Mouse (Mus musculus) left cerebral cortex, adult 2 months (tissue): ENCODE measurements at regions not wholly inside any gene's neighbourhood (a gene's known extent, or its start where the extent isn't known, plus 50 kb on each side); places are given as distances from the start of the nearest gene placed in this dataset.
A peak's percentile ranks its signal among the peaks of the same experiment; 100 is the strongest.

Experiments used
- DNase-seq, 2 experiments: peaks; one replicate each; pipeline ENCODE4 v3.0.0; 2021 to 2022; ENCODE audit warnings: low spot score in 2 of 2, mixed read lengths in 1 of 2; ENCODE audit errors: extremely low spot score in 1 of 2
- H3K27ac ChIP-seq: fragments of 200-600 bp; 2 replicates; pipeline ENCODE4 v1.8.1; 2022
- H3K4me3 ChIP-seq: fragments of 200-600 bp; 2 replicates; pipeline ENCODE4 v1.8.1; 2022
- CTCF ChIP-seq: fragments of 200-600 bp; IDR thresholded peaks from 2 replicates; pipeline ENCODE4 v1.8.1; 2022; ENCODE audit warnings: antibody characterized with exemption, mild to moderate bottlenecking, moderate library complexity
- intact Hi-C: fragments of 180-260 bp; cut with DNase I; formaldehyde crosslinking; loops from one replicate; pipeline ENCODE4 v1.15.1; 2025

DNA sequence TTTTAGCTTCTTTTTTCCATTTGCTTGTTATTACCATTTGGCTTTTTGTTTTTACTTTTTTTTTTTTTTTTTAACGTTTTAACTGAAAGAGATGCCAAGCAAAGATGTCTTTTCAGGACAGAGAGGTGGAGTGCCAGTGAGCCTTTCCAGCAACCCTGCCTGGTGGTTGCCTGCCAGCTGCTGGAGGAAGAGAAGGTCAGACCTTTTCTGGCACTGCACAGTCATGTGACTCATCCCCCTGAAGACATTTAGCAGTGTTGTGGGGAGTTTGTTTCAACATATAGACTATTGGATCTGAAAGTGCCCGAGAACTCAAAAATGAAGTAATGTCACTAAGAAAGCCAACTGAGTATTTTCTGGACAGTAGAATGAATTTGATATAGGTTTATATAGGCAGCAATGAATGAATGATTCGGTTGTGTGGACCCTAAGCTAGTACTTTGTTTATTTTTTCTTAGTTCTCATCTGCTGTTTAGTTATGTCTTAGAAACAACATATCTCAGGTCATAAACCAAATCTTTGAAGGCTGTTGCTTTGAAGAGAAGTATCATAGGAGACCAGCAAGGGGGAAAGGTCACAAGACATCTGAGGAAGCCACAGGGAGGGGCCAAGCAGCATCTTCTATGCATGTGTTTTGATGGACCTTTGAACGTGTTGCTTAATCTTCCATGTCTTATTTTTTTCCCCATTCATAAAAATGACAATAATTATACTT lies 604.2 kb downstream of the Ptprc start:
- H3K27ac ChIP-seq: no peak overlapping the region
- H3K4me3 ChIP-seq: no peak overlapping the region
- no peak for TF ChIP-seq CTCF
- no peak for DNase-seq
- intact Hi-C loops: no loop called here

DNA sequence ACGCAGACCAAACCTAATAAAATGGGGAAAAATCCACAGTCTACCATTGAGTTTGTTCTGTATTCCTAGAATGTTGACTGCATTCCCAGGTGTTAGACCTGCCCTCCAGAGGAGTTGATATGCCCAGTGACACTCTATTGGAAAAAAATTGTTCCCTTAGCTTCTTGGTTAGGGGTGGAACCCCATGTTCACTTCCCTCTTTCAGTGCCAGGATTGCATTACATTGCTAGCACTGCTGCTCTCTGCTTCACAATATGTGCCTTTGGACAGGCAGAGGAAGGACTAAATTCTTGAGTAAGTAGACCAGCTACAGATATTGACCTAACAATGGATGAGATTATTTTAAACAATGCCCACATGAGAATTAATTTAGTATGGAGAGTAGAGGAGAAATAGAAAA lies 607.3 kb upstream of the Nr5a2 start:
- no peak for TF ChIP-seq CTCF
- no peak for DNase-seq
- Histone ChIP-seq H3K4me3 (no peak overlapping the region), H3K27ac (no peak overlapping the region)
- intact Hi-C loops: no loop called here

DNA sequence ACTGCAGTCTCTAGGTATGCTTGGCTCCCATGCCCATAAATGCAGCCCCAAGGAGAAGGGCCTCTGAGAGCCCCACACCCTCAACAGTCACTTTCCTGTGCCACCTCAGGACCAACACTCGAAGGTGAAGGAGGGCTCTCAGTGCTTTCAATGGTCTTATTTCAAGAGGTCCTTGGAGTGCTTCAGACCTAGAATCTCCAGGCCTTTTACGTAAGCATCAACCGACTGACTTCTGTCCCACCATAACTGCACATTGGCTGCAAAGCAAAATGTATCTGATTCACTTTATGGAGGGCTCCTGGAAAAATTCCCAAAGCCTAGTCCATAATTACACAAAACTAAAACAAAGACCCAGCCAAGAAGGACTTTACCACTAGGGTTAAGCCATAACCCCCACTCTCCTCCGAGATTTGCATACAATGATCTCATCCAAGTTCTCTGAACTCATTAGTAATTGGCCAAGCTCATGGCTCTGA lies 605.4 kb upstream of the Nr5a2 start:
- no peak for TF ChIP-seq CTCF
- intact Hi-C loops: no loop called here
- no peak for DNase-seq
- Histone ChIP-seq H3K27ac (no peak overlapping the region), H3K4me3 (no peak overlapping the region)

DNA sequence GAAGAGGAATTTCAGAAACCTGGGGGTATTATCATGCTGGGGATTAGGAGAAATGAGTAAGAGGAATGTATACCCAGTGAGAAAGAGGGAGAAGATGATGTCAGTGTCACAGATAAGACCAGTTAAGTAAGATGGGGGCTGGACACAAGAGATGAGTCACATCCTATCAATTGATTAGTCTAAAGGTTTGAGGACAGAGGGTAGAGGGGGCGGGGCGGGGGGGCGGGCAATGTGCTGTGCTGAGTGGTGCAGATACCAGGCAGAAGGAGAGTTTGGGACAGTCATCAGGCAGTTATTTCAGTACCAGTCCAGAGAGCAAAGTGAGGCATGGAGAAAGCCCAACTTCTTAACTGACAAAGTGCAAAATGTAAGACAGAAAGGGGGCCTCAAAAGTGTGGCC lies 601.4 kb upstream of the Nr5a2 start:
- intact Hi-C loops: no loop called here
- DNase-seq: no peak

DNA sequence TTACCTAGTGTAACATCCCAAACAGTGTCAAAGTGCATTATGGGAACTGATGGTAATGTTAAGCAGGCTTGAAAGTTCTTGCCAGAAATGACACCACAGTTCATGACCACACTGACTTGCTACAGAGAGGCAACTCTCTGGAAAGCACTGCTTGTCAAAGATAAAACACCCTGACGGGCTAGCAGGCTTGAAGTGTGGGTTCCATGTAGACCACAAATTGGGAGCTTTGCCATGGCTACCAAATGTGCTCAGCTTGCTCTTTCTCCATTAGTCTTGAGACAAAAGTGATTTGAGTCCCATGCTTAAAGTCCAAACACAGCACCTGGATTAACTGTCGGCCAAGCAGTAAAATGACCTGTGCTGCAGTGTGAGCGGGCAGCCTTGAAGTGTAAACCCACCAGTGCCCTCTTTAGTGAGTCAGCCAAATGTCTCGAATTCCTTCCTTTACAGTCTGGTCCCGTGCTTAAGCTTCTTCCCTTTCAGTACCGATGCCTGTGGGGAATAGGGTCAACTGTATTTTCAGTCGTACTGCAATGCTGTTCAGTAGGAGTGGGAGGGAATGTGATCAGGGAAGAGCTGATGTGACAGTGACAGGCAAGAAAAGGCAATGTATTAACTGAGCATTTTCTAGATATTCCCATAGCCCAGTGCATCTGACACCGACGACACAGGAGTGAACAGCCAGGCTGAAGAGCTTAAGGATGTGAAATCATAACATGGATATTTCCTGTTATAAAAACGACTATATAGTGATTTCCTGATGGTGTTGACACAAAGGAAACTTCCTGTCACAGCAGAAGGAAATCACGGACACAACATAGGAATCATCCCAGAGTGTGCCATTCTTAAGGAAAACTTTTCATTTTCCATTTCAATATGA lies 600.4 kb upstream of the Nr5a2 start:
- DNase-seq: no peak
- H3K4me3 ChIP-seq: no peak overlapping the region
- intact Hi-C loops: no loop called here
- no peak for TF ChIP-seq CTCF
- H3K27ac ChIP-seq: no peak overlapping the region

More for the DNA sequence above, 601.4 kb upstream of the Nr5a2 start:
- no peak for TF ChIP-seq CTCF
- Histone ChIP-seq H3K27ac (no peak overlapping the region), H3K4me3 (no peak overlapping the region)

DNA sequence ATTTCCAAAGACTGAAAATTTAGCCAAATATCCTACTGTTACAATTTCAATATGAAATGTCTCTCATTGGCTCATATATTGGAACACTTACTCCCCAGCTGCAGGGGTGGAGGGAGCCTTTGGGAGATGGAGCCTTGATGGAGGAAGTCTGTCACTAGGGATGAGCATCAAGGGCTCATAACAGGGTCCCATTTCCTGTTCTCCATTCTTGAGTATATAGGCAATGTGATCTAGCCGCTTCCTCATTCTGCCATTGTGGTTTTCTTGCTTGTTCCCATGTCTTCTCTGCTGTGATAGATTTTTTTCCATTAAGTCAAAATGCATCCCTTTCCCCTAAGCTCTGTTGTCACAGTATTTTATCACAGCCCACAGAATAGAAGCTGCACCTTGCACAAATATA lies 589.4 kb upstream of the Nr5a2 start:
- no peak for TF ChIP-seq CTCF
- intact Hi-C loops: loop anchor here (10.0 kb wide), 1 partner anchor 215 kb away; no protein-coding TSS in a partner anchor
- DNase-seq: no peak

DNA sequence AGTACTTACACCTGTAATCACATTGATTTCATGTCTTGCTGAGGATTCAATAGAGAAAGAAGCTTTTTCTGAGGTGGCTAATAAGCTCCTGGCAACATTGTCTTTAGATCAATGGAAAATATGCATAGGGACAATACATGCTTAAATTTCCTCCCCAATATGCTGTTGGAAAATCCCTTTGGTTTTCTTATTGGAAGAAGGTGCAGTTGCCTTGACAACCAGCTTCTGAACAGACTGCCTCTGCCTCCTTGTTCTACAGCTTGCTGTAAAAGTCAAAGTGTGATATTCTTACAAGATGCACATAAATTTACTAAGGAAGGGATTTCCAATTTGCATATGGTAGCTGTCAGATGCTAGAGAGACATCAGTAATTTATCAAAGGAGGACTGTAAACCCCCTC lies 585.4 kb upstream of the Nr5a2 start:
- intact Hi-C loops: loop anchor here (10.0 kb wide), 1 partner anchor 211 kb away; no protein-coding TSS in a partner anchor
- H3K4me3 ChIP-seq: no peak overlapping the region
- DNase-seq: no peak
- TF ChIP-seq CTCF: no peak
- H3K27ac ChIP-seq: peak overlapping the region; percentile 28

More for the DNA sequence above, 589.4 kb upstream of the Nr5a2 start:
- Histone ChIP-seq H3K27ac (no peak overlapping the region), H3K4me3 (no peak overlapping the region)

DNA sequence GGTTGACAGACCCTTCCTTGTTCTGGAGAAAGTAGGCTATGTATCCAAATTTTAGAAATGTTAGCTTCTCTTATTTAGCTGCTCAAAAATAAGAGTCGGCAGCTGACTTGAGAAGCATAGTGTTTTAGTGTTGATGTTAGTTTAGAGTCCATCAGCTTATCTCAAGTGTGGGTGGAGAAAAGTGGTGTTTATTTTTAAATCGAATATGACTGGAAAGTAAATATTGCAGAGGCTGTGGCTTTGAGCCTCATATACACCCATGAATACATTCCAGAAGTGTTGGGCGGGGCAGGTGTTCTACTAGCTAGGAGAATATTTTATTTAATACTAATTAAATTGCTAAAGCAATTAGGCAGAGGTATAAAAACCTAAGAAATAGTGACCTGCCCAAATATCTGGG lies 583.6 kb upstream of the Nr5a2 start:
- intact Hi-C loops: loop anchor here (10.0 kb wide), 1 partner anchor 209 kb away; no protein-coding TSS in a partner anchor
- no peak for DNase-seq

DNA sequence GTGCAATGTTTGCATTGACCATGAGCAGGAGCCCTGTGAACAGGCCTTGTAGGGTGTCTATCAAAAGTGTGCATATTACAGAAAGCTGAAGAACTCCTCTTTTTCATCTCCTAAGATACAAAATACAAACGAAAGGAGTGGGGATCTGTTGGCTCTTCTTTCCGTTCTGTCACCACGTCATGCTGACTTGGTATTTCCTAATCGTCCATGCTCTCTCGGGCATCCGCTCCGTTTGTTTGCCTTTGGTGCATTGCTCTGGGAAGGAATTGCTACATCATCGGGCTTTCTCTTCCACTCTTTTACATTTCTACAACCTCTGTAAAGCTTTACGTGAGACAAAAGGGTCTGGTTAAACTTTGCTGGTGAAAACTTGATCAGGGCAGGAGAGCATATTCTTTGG lies 581.2 kb upstream of the Nr5a2 start:
- no peak overlapping the region for H3K27ac ChIP-seq
- DNase-seq: no peak
- no peak overlapping the region for H3K4me3 ChIP-seq
- intact Hi-C loops: loop anchor here (10.0 kb wide), 1 partner anchor 207 kb away; no protein-coding TSS in a partner anchor
- no peak; the same call in 1 of the 2 replicates for TF ChIP-seq CTCF

More for the DNA sequence above, 583.6 kb upstream of the Nr5a2 start:
- Histone ChIP-seq H3K4me3 (no peak overlapping the region), H3K27ac (no peak overlapping the region)
- no peak for TF ChIP-seq CTCF

DNA sequence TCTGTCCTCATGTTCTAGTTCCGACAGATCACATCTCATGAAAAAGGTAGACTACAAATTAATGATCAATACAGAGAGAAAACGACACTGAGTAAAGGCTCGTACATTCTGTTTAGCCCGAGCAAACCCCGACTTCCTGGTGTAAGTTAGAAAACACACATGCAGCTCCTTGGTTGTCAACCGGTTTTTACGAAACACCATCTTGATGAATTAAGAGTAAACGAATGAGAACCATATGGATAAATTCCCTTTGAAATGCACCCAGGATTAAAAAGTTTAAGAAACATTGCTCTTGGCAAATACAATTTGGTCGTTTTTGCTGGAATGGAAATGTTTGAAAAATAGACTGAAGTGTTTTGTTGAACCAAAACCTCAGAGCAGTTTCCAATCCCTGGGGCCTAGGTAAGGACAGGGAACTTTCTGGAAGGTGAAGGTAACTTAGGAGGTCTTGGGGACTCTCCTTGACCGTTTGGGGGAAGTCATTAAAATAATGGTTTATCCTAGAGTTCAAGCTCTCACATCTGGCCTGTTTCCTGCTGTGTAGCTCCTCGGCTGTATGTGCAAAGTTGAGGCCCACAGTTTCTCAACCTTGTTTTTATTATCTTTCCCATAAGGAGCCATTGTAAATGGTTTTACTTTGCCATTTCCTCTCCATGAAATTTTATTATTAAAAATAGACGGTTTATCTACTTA lies 579.3 kb upstream of the Nr5a2 start:
- Histone ChIP-seq H3K27ac (no peak overlapping the region), H3K4me3 (no peak overlapping the region)
- DNase-seq: no peak
- no peak for TF ChIP-seq CTCF
- intact Hi-C loops: loop anchor here (10.0 kb wide), 2 partner anchors 205 to 505 kb away; no protein-coding TSS in a partner anchor

DNA sequence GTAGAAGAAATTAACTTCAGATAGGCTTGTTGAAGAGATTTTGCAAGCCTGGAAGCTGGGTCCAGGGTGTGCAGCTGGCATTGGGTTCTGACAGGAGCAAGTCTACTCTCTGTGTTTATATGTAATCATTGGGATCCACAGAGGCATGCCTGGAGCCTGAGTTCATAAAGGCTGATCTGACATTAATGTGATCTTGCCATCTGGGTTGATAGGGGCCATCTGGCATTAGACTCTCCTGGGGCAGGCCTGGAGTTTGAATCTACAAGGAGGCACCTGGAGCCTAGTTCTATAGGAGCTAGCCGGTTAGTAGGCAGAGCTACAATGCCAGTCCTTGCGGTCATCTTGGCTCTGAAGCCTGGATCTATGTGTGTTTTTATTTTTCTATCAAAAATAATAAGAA lies 554.5 kb upstream of the Nr5a2 start:
- TF ChIP-seq CTCF: no peak
- no peak for DNase-seq
- Histone ChIP-seq H3K4me3 (no peak overlapping the region), H3K27ac (no peak overlapping the region)
- intact Hi-C loops: no loop called here
